Mouse (Mus musculus) CD4-positive, CD25-positive, alpha-beta regulatory T cell, adult 2 months (primary cell): ENCODE data around the gene Gja10.

Source experiments
- DNase-seq: peaks from one replicate; pipeline ENCODE4 v3.0.0-alpha.2; 2012; ENCODE audit warnings: low read depth, low spot score

Gja10 gene

GRCm38 (mm10) chr4:32602660-32603059, at the start of gene Gja10:
Gja10 (minus strand) TSS chr4:32602760.
- no peak for DNase-seq

GRCm38 (mm10) chr4:32651669-32652068, 49.1 kb upstream of the Gja10 start:
- peak; percentile 6 for DNase-seq

GRCm38 (mm10) chr4:32621637-32622036, 19.1 kb upstream of the Gja10 start:
- DNase-seq, result no peak

- peak; percentile 99 for DNase-seq
Measured at GRCm38 (mm10) chr4:32615034-32615881, 12.7 kb upstream of the Gja10 start, which contains the start of gene Casp8ap2. Casp8ap2 (plus strand) TSS chr4:32615451.

- peak; percentile 73 for DNase-seq
Measured at GRCm38 (mm10) chr4:32601135-32601534, 1.4 kb downstream of the Gja10 start.

GRCm38 (mm10) chr4:32588237-32588636, 14.3 kb downstream of the Gja10 start:
- peak; percentile 80 for DNase-seq

GRCm38 (mm10) chr4:32587543-32587942, 15.0 kb downstream of the Gja10 start:
- peak; percentile 51 for DNase-seq

GRCm38 (mm10) chr4:32586596-32586995, 16.0 kb downstream of the Gja10 start:
- peak; percentile 90 for DNase-seq

- DNase-seq, result no peak
Measured at GRCm38 (mm10) chr4:32584181-32584580, 18.4 kb downstream of the Gja10 start.

- no peak for DNase-seq
Measured at GRCm38 (mm10) chr4:32579850-32580249, 22.7 kb downstream of the Gja10 start.

GRCm38 (mm10) chr4:32575165-32575564, 27.4 kb downstream of the Gja10 start:
- no peak for DNase-seq

- peak; percentile 27 for DNase-seq
Measured at GRCm38 (mm10) chr4:32574604-32575003, 28.0 kb downstream of the Gja10 start.

GRCm38 (mm10) chr4:32573586-32573985, 29.0 kb downstream of the Gja10 start:
- no peak for DNase-seq

GRCm38 (mm10) chr4:32572118-32572517, 30.4 kb downstream of the Gja10 start:
- DNase-seq, result peak; percentile 85

- no peak for DNase-seq
Measured at GRCm38 (mm10) chr4:32571441-32571840, 31.1 kb downstream of the Gja10 start.

- peak; percentile 37 for DNase-seq
Measured at GRCm38 (mm10) chr4:32570939-32571317, 31.6 kb downstream of the Gja10 start.

- no peak for DNase-seq
Measured at GRCm38 (mm10) chr4:32569995-32570938, 32.3 kb downstream of the Gja10 start.

- no peak for DNase-seq
Measured at GRCm38 (mm10) chr4:32569054-32569453, 33.5 kb downstream of the Gja10 start.

- DNase-seq, result peak; percentile 49
Measured at GRCm38 (mm10) chr4:32564918-32565317, 37.6 kb downstream of the Gja10 start.

GRCm38 (mm10) chr4:32564416-32564815, 38.1 kb downstream of the Gja10 start:
- DNase-seq, result no peak

GRCm38 (mm10) chr4:32562319-32563115, 40.0 kb downstream of the Gja10 start:
- no peak for DNase-seq
